Mouse (Mus musculus): ENCODE results near the gene Hcn4. TPM values are rescaled to one million over a fixed set of nuclear protein-coding genes. Genes with fewer than 3 reads are reported as not detected.

The Hcn4 gene
- not detected for polyA plus RNA-seq (2017; shearing (Covaris generic))

GRCm38 (mm10) chr9:58823139-58823917, at the start of gene Hcn4:
TSS of gene Hcn4 (plus strand) at chr9:58823412.

Other genes starting within 250 kb of the Hcn4 start
- 127 TPM for gene Nptn, start 241.2 kb upstream of the Hcn4 start, polyA plus RNA-seq (2017; shearing (Covaris generic))
- 0.99 TPM for gene Rec114, start 79.4 kb upstream of the Hcn4 start, polyA plus RNA-seq (2017; shearing (Covaris generic))
- gene Neo1, start 213.0 kb downstream of the Hcn4 start, polyA plus RNA-seq (2017; shearing (Covaris generic)) = 0.19 TPM

Measured in effector memory CD4-positive, alpha-beta T cell, adult 5 months (primary cell).